Mouse (Mus musculus) intestine, embryonic 14.5 days (tissue): ENCODE results near the gene Wdpcp. TPM values are rescaled to one million over a fixed set of nuclear protein-coding genes. Genes with fewer than 3 reads are reported as not detected.

Source experiments
- microRNA-seq: library from miRNA; unstranded; fragments of <30 nt; microRNA quantifications from one replicate; pipeline ENCODE4, GENCODE M21; 2016
- polyA plus RNA-seq: library from polyadenylated mRNA; unstranded; fragments of >200 nt; fragmentation: Nextera tagmentation; extraction: Ambion mirVana; gene quantifications from 2 replicates; pipeline ENCODE4 v1.2.1, GENCODE M21; 2014

Gene Wdpcp
- polyA plus RNA-seq, 1 experiment from 2014 or later, result 7.1 TPM

Small RNA genes lying within 50 kb of the gene (microRNA-seq; reads per million reads assigned to microRNA genes)
- gene Gm22990, result not detected

Other genes starting within 250 kb of the Wdpcp start
- gene Ugp2, start 201.0 kb upstream of the Wdpcp start, polyA plus RNA-seq, result 70.6 and 74.3 TPM in 2 replicates
- gene Mdh1, start 132 bp downstream of the Wdpcp start, polyA plus RNA-seq, result 436 and 454 TPM in 2 replicates